Mouse (Mus musculus) forelimb bud, embryonic 11.5 days (tissue): Measurements from ENCODE around the gene Khsrp.

ENCODE experiments used
- DNase-seq: peaks from one replicate; pipeline ENCODE4 v3.0.0-alpha.2; 2012; ENCODE audit warnings: low read depth, low spot score

Khsrp gene

GRCm38 (mm10) chr17:57029691-57030090 is 1.6 kb downstream of the Khsrp start:
- no peak for DNase-seq

GRCm38 (mm10) chr17:57027471-57027870 is 3.9 kb downstream of the Khsrp start:
- DNase-seq = no peak

GRCm38 (mm10) chr17:57020960-57021359 is 10.4 kb downstream of the Khsrp start:
- no peak for DNase-seq

GRCm38 (mm10) chr17:57019693-57020092 is 11.6 kb downstream of the Khsrp start:
- no peak for DNase-seq

DNA sequence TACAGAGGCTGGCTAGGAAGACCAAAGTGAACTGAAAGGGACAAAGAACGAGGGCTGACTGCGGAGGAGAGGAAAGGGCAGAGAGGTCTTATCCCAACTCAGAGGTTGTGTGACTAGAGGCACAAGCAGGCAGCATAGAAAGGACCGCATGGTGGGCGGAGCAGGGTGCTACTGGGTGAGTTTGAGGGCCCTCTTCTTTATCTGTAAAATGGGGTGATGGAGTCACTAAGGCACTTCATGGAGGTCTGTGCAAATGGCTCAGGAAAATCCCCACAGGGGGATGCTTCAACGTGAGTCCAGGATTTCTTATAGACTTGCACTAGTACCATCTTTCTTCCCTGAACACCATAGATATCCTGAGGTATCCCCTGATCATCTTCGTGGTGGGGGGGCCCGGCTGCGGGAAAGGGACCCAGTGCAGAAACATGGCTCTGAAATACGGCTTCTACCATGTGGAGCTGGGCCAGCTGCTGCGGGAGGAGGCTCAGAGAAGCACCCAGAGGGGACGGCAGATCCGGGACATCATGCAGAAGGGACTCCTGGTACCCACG is 19.0 kb downstream of the Khsrp start:
- DNase-seq = no peak

GRCm38 (mm10) chr17:57011236-57012141 is 19.8 kb downstream of the Khsrp start, which contains the start of the genes Gtf2f1 and Gm17949:
Gtf2f1 (minus strand) TSS chr17:57011288.
Gm17949 (plus strand) TSS chr17:57011469.
- DNase-seq = peak; percentile 100

GRCm38 (mm10) chr17:57010911-57011235 is 20.4 kb downstream of the Khsrp start:
- no peak for DNase-seq

GRCm38 (mm10) chr17:57007137-57007905 is 24.0 kb downstream of the Khsrp start:
- DNase-seq = no peak

- DNase-seq = no peak
Measured at GRCm38 (mm10) chr17:57003994-57004393, 27.3 kb downstream of the Khsrp start.

DNA sequence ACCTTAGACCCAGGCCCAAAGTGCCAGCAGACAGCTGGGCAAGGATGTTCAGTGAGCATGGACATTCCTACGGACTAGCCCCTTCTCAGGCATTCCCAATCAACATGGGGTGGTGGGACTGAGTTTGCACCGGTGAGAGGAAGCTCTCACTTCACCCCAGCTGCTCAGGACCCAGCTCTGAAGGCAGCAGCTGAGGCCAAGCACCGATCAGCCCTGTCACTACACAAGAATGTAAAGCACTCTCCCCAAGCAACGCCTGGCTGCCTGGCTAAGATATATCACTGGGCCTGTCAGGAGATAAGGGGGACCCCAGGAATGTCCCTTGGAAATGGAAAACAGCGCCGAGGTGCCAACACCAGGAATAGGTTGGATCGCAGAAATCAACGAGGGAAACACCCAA is 30.1 kb downstream of the Khsrp start:
- no peak for DNase-seq

DNA sequence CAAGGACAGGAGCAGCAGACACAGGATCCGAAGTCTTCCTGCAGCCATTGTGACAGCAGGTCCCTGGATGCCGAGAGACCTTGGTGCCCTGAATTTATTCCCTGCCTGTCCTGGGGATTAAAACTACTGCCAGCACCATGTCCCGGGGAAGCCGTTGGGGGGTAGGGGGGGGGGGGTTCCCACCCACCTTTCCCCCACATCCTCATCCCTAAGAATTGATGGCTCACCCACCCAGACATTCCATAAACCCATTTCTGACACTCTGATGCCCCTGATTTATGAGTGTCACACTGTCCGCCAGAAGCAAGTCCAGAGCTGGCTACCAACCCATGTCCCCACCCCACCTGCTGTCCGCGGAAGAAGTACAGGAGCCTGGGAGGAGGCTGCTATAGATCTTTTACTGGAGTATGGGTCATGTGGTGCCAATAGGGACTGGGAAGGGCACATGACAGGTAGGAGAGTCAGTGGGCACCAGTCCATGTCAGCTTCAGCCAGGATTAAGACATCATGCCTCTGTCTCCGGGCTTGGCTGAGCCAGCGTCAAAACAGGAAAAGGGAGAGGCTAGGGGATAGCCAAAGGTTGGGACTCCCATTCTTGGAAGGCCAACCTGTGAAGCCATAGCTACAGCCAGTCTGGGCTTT is 31.2 kb downstream of the Khsrp start, which contains the start of gene Pspn:
TSS of gene Pspn (minus strand) at position 51 of the 642 bp plus-strand sequence.
- DNase-seq = no peak

- no peak for DNase-seq
Measured at GRCm38 (mm10) chr17:56999414-56999813, 31.9 kb downstream of the Khsrp start.

DNA sequence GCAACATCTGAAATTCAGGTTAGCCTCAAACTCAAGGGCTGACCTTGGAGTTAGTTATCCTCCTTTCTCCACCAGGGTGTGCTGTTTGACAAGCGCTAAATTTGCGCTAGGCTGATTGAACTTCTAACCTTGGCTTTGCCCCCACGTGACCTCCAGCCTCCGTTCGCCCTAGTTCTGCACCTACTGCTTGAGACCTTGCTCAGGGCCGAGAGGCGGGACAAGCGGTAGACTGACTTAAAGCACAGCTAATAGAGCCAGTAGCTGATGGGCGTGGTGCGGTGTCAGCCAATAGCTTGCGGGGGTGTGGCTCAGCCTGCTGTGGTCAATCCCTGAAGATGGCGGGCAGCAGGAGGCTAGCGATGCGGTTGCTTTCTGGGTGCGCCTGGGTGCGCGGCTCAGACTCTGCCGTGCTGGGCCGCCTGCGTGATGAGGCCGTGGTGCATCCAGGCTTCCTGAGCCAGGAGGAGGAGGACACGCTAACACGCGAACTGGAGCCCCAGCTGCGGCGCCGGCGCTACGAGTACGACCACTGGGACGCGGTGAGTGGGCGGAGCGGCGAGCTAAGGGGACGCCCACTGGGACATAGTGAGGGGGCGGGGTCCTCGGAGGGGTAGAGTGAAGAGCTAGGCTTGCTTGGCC is 34.2 kb downstream of the Khsrp start, which contains the start of gene Alkbh7:
TSS of gene Alkbh7 (plus strand) at position 311 of the 639 bp plus-strand sequence.
- DNase-seq = peak; percentile 97

- DNase-seq = no peak
Measured at GRCm38 (mm10) chr17:56996506-56996905, 34.8 kb downstream of the Khsrp start.

GRCm38 (mm10) chr17:56995046-56995445 is 36.3 kb downstream of the Khsrp start:
- no peak for DNase-seq

- DNase-seq = no peak
Measured at GRCm38 (mm10) chr17:56990966-56991365, 40.4 kb downstream of the Khsrp start.

DNA sequence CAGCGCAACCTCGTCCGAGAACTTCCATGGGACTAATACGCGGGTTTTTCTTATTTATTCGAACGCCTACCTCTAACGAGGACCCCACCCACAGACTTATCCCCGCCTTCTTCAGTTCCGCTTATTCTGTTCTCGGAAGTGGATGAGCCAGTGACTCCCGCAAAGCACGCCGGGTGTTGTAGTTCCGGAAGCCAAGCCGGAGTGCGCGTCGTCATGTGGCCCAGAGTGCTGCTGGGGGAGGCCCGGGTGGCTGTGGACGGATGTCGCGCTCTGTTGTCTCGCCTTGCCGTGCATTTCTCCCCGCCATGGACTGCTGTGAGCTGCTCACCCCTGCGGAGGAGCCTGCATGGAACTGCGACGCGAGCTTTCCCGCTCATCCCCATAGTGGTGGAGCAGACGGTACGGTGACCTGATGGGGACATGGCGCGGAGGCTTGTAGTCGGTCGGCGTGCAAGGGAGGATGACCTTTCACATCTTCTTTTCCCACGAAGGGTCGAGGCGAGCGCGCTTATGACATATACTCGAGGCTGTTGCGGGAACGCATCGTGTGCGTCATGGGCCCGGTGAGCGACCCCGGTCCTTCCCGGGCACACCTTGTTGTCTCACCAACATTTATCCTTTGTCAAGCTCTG is 41.1 kb downstream of the Khsrp start, which contains the start of gene Clpp:
TSS of gene Clpp (plus strand) at position 191 of the 632 bp plus-strand sequence.
- DNase-seq = peak; percentile 93

DNA sequence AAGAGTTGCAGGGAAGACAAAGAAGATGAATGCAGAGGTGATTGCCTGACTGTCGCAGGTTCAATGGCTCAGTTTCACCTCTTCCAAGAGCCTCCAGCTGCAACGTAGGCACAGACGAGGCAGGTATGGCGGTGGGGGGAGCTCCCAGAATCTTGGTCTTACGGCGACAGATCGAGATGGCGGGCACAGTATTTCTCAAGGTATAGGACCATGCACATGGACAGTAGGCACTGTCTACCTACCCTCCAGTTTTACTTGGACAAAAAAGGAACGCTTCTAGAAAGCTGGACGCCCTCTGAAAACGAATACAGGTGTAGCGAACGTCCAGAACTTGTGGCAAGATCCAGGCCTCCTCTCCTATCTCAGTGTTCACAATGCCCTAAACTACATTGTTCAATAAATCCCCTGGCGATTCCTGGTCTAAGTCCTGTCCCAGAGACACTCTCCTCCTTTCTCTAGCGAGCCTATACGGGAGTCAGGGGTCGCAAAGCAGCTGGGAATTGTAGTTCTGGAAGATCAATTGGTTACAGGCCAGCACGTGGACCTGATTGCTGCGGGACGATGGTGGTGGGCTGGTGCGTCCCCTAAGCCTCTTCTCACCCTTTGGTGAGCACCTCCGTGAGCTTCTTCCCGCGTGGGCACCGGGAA is 41.7 kb downstream of the Khsrp start:
- DNase-seq = peak; percentile 86

- no peak for DNase-seq
Measured at GRCm38 (mm10) chr17:56988921-56989430, 42.3 kb downstream of the Khsrp start.

- DNase-seq = no peak
Measured at GRCm38 (mm10) chr17:56988441-56988840, 42.9 kb downstream of the Khsrp start.
